Mouse (Mus musculus) neutrophil, adult 5-6 weeks (primary cell): ENCODE measurements around the gene Zfp169. TPM values are rescaled to one million over a fixed set of nuclear protein-coding genes. Genes with fewer than 3 reads are reported as not detected.

Experiments used
- total RNA-seq: library from RNA; stranded (forward); fragments of 200-1000 nt; gene quantifications from 2 replicates; pipeline ENCODE4 v1.2.3, GENCODE M21; 2017

Zfp169 gene
- total RNA-seq, 1 experiment from 2014 or later: 26.3 TPM

Other genes starting within 250 kb of the Zfp169 start
- gene A830005F24Rik, start 119 bp upstream of the Zfp169 start, total RNA-seq: 0.93 TPM in 1 of 2 replicates, not detected in the other
- 2.2 and 2.9 TPM in 2 replicates for gene Ptpdc1, start 112.2 kb upstream of the Zfp169 start, total RNA-seq
- gene Barx1, start 149.5 kb upstream of the Zfp169 start, total RNA-seq: not detected in 2 replicates